Mouse (Mus musculus): ENCODE data around the gene Mtfp1. TPM values are rescaled to one million over a fixed set of nuclear protein-coding genes. Genes with fewer than 3 reads are reported as not detected.
A peak's percentile ranks its signal among the peaks of the same experiment; 100 is the strongest.

The Mtfp1 gene
- total and polyA plus RNA-seq, 2 experiments from 2014 or later: 17.7 to 20.4 TPM

GRCm38 (mm10) chr11:4086246-4086645 is 9.0 kb downstream of the Mtfp1 start:
- 44% methylated on average over 1 of the region's 1 CpGs for WGBS
- Histone ChIP-seq H3K4me2 (ENCODE audit: low read depth, low read length) (no peak overlapping the region), H3K4me1 (ENCODE audit: insufficient read depth, low read length) (no peaks in the 10 kb centered on the region), H3K9ac (replicated peaks; ENCODE audit: low read length) (no peak overlapping the region), H3K4me3 (ENCODE audit: low read length) (no peak overlapping the region), H3K27ac (no peak overlapping the region), H3K36me3 (ENCODE audit: insufficient read depth, low read length) (peaks cover 4% of the 10 kb centered on the region; the same call in 1 of the 2 replicates), H3K9me3 (ENCODE audit: low read length) (no peaks in the 10 kb centered on the region), H3K27me3 (ENCODE audit: insufficient read depth, low read length) (no peaks in the 10 kb centered on the region)
- no peak for ATAC-seq
- no peak for DNase-seq (ENCODE audit: low spot score)
- TF ChIP-seq CTCF (IDR thresholded peaks at IDR 0.05; ENCODE audit: low read depth): no peak

- TF ChIP-seq CTCF (IDR thresholded peaks at IDR 0.05; ENCODE audit: low read depth): peak; percentile 92
- WGBS: 32% methylated on average over 5 of the region's 5 CpGs
- Histone ChIP-seq H3K27me3 (ENCODE audit: insufficient read depth, low read length) (no peaks in the 10 kb centered on the region), H3K36me3 (ENCODE audit: insufficient read depth, low read length) (no peaks in the 10 kb centered on the region), H3K27ac (no peak overlapping the region), H3K9ac (replicated peaks; ENCODE audit: low read length) (no peak overlapping the region), H3K9me3 (ENCODE audit: low read length) (no peaks in the 10 kb centered on the region), H3K4me3 (ENCODE audit: low read length) (no peak overlapping the region), H3K4me2 (ENCODE audit: low read depth, low read length) (no peak overlapping the region), H3K4me1 (ENCODE audit: insufficient read depth, low read length) (no peaks in the 10 kb centered on the region)
- ATAC-seq (peak; percentile 47; the same call in 1 of the 2 replicates), DNase-seq (ENCODE audit: low spot score) (peak; percentile 94)
Measured at GRCm38 (mm10) chr11:4083316-4084078, 11.7 kb downstream of the Mtfp1 start.

- DNase-seq (ENCODE audit: low spot score) (peak; percentile 80), ATAC-seq (0 out of 2 replicates have a peak, but pooled peaks have one; percentile 35)
- Histone ChIP-seq H3K9me3 (ENCODE audit: low read length) (no peaks in the 10 kb centered on the region), H3K4me3 (ENCODE audit: low read length) (no peak overlapping the region), H3K4me2 (ENCODE audit: low read depth, low read length) (no peak overlapping the region), H3K36me3 (ENCODE audit: insufficient read depth, low read length) (no peaks in the 10 kb centered on the region), H3K4me1 (ENCODE audit: insufficient read depth, low read length) (no peaks in the 10 kb centered on the region), H3K27ac (no peak overlapping the region), H3K27me3 (ENCODE audit: insufficient read depth, low read length) (no peaks in the 10 kb centered on the region), H3K9ac (replicated peaks; ENCODE audit: low read length) (no peak overlapping the region)
- WGBS: 6% methylated on average over 4 of the region's 4 CpGs
- peak; percentile 91 for TF ChIP-seq CTCF (IDR thresholded peaks at IDR 0.05; ENCODE audit: low read depth)
Measured at GRCm38 (mm10) chr11:4080219-4080618, 15.0 kb downstream of the Mtfp1 start.

- WGBS: 84% methylated on average over 7 of the region's 7 CpGs
- no peak for TF ChIP-seq CTCF (IDR thresholded peaks at IDR 0.05; ENCODE audit: low read depth)
- Histone ChIP-seq H3K36me3 (ENCODE audit: insufficient read depth, low read length) (no peaks in the 10 kb centered on the region), H3K4me2 (ENCODE audit: low read depth, low read length) (no peak overlapping the region), H3K27ac (no peak overlapping the region), H3K4me3 (ENCODE audit: low read length) (no peak overlapping the region), H3K9me3 (ENCODE audit: low read length) (no peaks in the 10 kb centered on the region), H3K4me1 (ENCODE audit: insufficient read depth, low read length) (no peaks in the 10 kb centered on the region), H3K27me3 (ENCODE audit: insufficient read depth, low read length) (no peaks in the 10 kb centered on the region), H3K9ac (replicated peaks; ENCODE audit: low read length) (no peak overlapping the region)
- no peak for ATAC-seq
- DNase-seq (ENCODE audit: low spot score): no peak
Measured at GRCm38 (mm10) chr11:4078267-4078933, 16.8 kb downstream of the Mtfp1 start.

GRCm38 (mm10) chr11:4076633-4077032 is 18.6 kb downstream of the Mtfp1 start:
- H3K27me3 ChIP-seq (ENCODE audit: insufficient read depth, low read length): no peaks in the 10 kb centered on the region
- 15% methylated on average over 8 of the region's 8 CpGs for WGBS
- H3K9ac ChIP-seq (replicated peaks; ENCODE audit: low read length): no peak overlapping the region
- no peaks in the 10 kb centered on the region for H3K9me3 ChIP-seq (ENCODE audit: low read length)
- no peak for TF ChIP-seq CTCF (IDR thresholded peaks at IDR 0.05; ENCODE audit: low read depth)
- H3K27ac ChIP-seq: no peak overlapping the region
- H3K4me2 ChIP-seq (ENCODE audit: low read depth, low read length): no peak overlapping the region
- H3K36me3 ChIP-seq (ENCODE audit: insufficient read depth, low read length): no peaks in the 10 kb centered on the region
- DNase-seq (ENCODE audit: low spot score): peak; percentile 23
- H3K4me3 ChIP-seq (ENCODE audit: low read length): no peak overlapping the region
- ATAC-seq: no peak
- no peaks in the 10 kb centered on the region for H3K4me1 ChIP-seq (ENCODE audit: insufficient read depth, low read length)

- 56% methylated on average over 1 of the region's 1 CpGs for WGBS
- 0 out of 2 replicates have a peak, but pooled peaks cover 5% of the 10 kb centered on the region for H3K4me1 ChIP-seq (ENCODE audit: insufficient read depth, low read length)
- no peak overlapping the region for H3K9ac ChIP-seq (replicated peaks; ENCODE audit: low read length)
- DNase-seq (ENCODE audit: low spot score) (peak; percentile 61), ATAC-seq (peak; percentile 76; the same call in 1 of the 2 replicates)
- TF ChIP-seq CTCF (IDR thresholded peaks at IDR 0.05; ENCODE audit: low read depth): no peak
- no peak overlapping the region for H3K4me3 ChIP-seq (ENCODE audit: low read length)
- no peaks in the 10 kb centered on the region for H3K27me3 ChIP-seq (ENCODE audit: insufficient read depth, low read length)
- no peak overlapping the region for H3K27ac ChIP-seq
- no peaks in the 10 kb centered on the region for H3K36me3 ChIP-seq (ENCODE audit: insufficient read depth, low read length)
- no peak overlapping the region for H3K4me2 ChIP-seq (ENCODE audit: low read depth, low read length)
- no peaks in the 10 kb centered on the region for H3K9me3 ChIP-seq (ENCODE audit: low read length)
Measured at GRCm38 (mm10) chr11:4069664-4070063, 25.6 kb downstream of the Mtfp1 start.

All from hindbrain, postnatal 0 days (tissue).